Mouse (Mus musculus) lung, embryonic 15.5 days (tissue): ENCODE results near the gene Mon2. TPM values are rescaled to one million over a fixed set of nuclear protein-coding genes. Genes with fewer than 3 reads are reported as not detected.
A peak's percentile ranks its signal among the peaks of the same experiment; 100 is the strongest.
"Not testable (repeated sequence)": the region's sequence is repeated elsewhere in the genome, so short reads cannot be mapped to it uniquely, and the experiment has no call there.

ENCODE experiments used
- ATAC-seq: fragments of 200-750 bp; cut with Nextera tagmentation; 2 replicates; pipeline ENCODE4 v1.8.0; 2017; ENCODE audit warnings: moderate number of reproducible peaks, borderline replicate concordance; ENCODE audit not compliant: low FRiP score, low TSS enrichment; ENCODE audit errors: extremely low read depth
- H3K27ac ChIP-seq: fragments of 300-500 bp; sonication (generic); 2 replicates; pipeline ENCODE4 v1.5.1; 2015; ENCODE audit warnings: moderate library complexity, mild to moderate bottlenecking, inconsistent platforms
- H3K27me3 ChIP-seq: fragments of 300-500 bp; sonication (generic); 2 replicates; pipeline ENCODE4 v1.6.1; 2015; ENCODE audit warnings: inconsistent platforms
- H3K36me3 ChIP-seq: fragments of 300-500 bp; sonication (generic); 2 replicates; pipeline ENCODE4 v1.6.1; 2015; ENCODE audit warnings: inconsistent platforms
- H3K4me1 ChIP-seq: fragments of 300-500 bp; sonication (generic); 2 replicates; pipeline ENCODE4 v1.6.1; 2015; ENCODE audit warnings: inconsistent platforms
- H3K4me2 ChIP-seq: fragments of 300-500 bp; sonication (generic); 2 replicates; pipeline ENCODE4 v1.6.1; 2015; ENCODE audit warnings: inconsistent platforms, mild to moderate bottlenecking, moderate library complexity
- H3K4me3 ChIP-seq: fragments of 300-500 bp; sonication (generic); 2 replicates; pipeline ENCODE4 v1.5.1; 2015; ENCODE audit warnings: mild to moderate bottlenecking, inconsistent platforms
- H3K9ac ChIP-seq: fragments of 300-500 bp; sonication (generic); 2 replicates; pipeline ENCODE4 v1.6.1; 2015; ENCODE audit warnings: inconsistent platforms
- H3K9me3 ChIP-seq: fragments of 300-500 bp; sonication (generic); 2 replicates; pipeline ENCODE4 v1.6.1; 2016; ENCODE audit warnings: inconsistent platforms
- WGBS: fragments of 180-500 bp; shearing (Covaris S2); methylation state at CpG from one replicate; pipeline ENCODE4 v1.1.7; 2015; 5-methylcytosine and 5-hydroxymethylcytosine counted together
- polyA plus RNA-seq: library from polyadenylated mRNA; unstranded; fragments of >200 nt; fragmentation: Nextera tagmentation; extraction: Ambion mirVana; gene quantifications from 2 replicates; pipeline ENCODE4 v1.2.1, GENCODE M21; 2015

Mon2 gene
- polyA plus RNA-seq, 1 experiment from 2014 or later = 28.7 TPM

- Histone ChIP-seq H3K9ac (no peak overlapping the region), H3K36me3 (peaks cover 5% of the 10 kb centered on the region; the same call in 1 of the 2 replicates), H3K9me3 (no peaks in the 10 kb centered on the region), H3K27ac (0 out of 2 replicates have a peak overlapping the region, but pooled peaks have one; percentile 11), H3K27me3 (no peaks in the 10 kb centered on the region), H3K4me1 (peaks cover 16% of the 10 kb centered on the region; the same call in 1 of the 2 replicates), H3K4me3 (no peak overlapping the region), H3K4me2 (no peak overlapping the region)
- 56% methylated on average over 9 of the region's 9 CpGs for WGBS
- ATAC-seq = peak; percentile 79; the same call in 1 of the 2 replicates
Observed at GRCm38 (mm10) chr10:123055205-123056000, 20.9 kb downstream of the Mon2 start.

- 67% methylated on average over 4 of the region's 4 CpGs for WGBS
- Histone ChIP-seq H3K4me1 (peaks cover 16% of the 10 kb centered on the region; the same call in 1 of the 2 replicates), H3K9ac (no peak overlapping the region), H3K27me3 (no peaks in the 10 kb centered on the region), H3K27ac (no peak overlapping the region), H3K9me3 (no peaks in the 10 kb centered on the region), H3K4me2 (no peak overlapping the region), H3K4me3 (no peak overlapping the region), H3K36me3 (peaks cover 14% of the 10 kb centered on the region)
- ATAC-seq = no peak
Observed at GRCm38 (mm10) chr10:123053557-123053956, 22.7 kb downstream of the Mon2 start.

- Histone ChIP-seq H3K36me3 (peaks cover 14% of the 10 kb centered on the region), H3K4me3 (no peak overlapping the region), H3K9me3 (no peaks in the 10 kb centered on the region), H3K27me3 (no peaks in the 10 kb centered on the region), H3K4me2 (no peak overlapping the region), H3K9ac (no peak overlapping the region), H3K27ac (peak overlapping the region; percentile 9; the same call in 1 of the 2 replicates), H3K4me1 (peaks cover 16% of the 10 kb centered on the region; the same call in 1 of the 2 replicates)
- ATAC-seq = no peak
- WGBS = 37% methylated on average over 7 of the region's 7 CpGs
Observed at GRCm38 (mm10) chr10:123052021-123052420, 24.3 kb downstream of the Mon2 start.

GRCm38 (mm10) chr10:123048730-123049129 lies 27.6 kb downstream of the Mon2 start:
- H3K27me3 ChIP-seq = no peaks in the 10 kb centered on the region
- no peak for ATAC-seq
- H3K4me1 ChIP-seq = peaks cover 15% of the 10 kb centered on the region; the same call in 1 of the 2 replicates
- no peaks in the 10 kb centered on the region for H3K9me3 ChIP-seq
- 92% methylated on average over 1 of the region's 1 CpGs for WGBS
- H3K36me3 ChIP-seq = peaks cover 31% of the 10 kb centered on the region
- no peak overlapping the region for H3K4me2 ChIP-seq
- no peak overlapping the region for H3K9ac ChIP-seq
- no peak overlapping the region for H3K27ac ChIP-seq
- no peak overlapping the region for H3K4me3 ChIP-seq

DNA sequence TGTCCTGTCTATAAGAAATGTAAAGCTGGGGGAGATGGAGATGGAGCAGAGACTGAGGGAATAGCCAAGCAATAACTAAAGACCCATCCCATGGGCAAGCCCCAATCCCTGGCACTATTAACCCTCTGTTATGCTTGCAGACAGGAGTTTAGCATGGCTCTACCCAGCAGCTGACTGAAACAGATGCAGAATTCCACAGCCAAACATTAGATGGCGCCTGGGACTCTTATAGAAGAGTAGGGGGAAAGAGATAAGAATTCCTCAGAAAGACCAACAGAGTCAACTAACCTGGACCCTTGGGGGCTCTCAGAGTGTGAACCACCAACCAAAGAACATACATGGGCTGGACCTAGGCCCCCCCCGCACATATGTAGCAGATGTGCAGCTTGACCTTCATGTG lies 36.4 kb downstream of the Mon2 start:
- Histone ChIP-seq H3K4me1 (no peaks in the 10 kb centered on the region), H3K9ac (no peak overlapping the region), H3K27me3 (no peaks in the 10 kb centered on the region), H3K4me3 (no peak overlapping the region), H3K36me3 (peaks cover 45% of the 10 kb centered on the region), H3K9me3 (no peaks in the 10 kb centered on the region), H3K4me2 (no peak overlapping the region), H3K27ac (no peak overlapping the region)
- no peak for ATAC-seq
- 53% methylated on average over 2 of the region's 2 CpGs for WGBS

GRCm38 (mm10) chr10:123032078-123032646 lies 44.1 kb downstream of the Mon2 start:
- Histone ChIP-seq H3K36me3 (peaks cover 72% of the 10 kb centered on the region), H3K27me3 (no peaks in the 10 kb centered on the region), H3K27ac (no peak overlapping the region), H3K9ac (no peak overlapping the region), H3K4me2 (no peak overlapping the region), H3K4me3 (no peak overlapping the region), H3K4me1 (no peaks in the 10 kb centered on the region), H3K9me3 (no peaks in the 10 kb centered on the region)
- ATAC-seq = no peak
- WGBS = 80% methylated on average over 14 of the region's 14 CpGs

DNA sequence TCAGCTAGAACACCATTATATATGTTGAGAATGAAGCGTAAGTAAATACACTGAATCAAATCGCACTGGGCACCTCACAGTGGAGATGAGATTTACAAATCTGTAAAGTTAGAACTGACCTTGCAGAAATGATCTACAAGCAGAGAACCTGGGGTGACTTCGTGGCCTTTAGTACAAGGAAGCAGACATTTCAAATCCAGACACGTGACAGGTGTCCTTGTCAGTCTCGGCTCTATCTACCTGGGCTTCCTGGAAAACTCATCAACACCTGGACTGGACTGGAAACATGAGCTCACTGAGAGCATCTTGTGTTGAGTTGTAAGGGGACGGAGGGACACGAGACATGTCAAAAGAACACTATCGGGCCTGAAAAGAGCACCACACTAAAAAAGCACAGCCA lies 44.9 kb downstream of the Mon2 start:
- ATAC-seq = no peak
- Histone ChIP-seq H3K4me3 (no peak overlapping the region), H3K27me3 (no peaks in the 10 kb centered on the region), H3K36me3 (peaks cover 72% of the 10 kb centered on the region), H3K4me2 (no peak overlapping the region), H3K9ac (no peak overlapping the region), H3K4me1 (no peaks in the 10 kb centered on the region), H3K9me3 (no peaks in the 10 kb centered on the region), H3K27ac (no peak overlapping the region)
- 93% methylated on average over 8 of the region's 8 CpGs for WGBS

- H3K9ac ChIP-seq = no peak overlapping the region
- no peaks in the 10 kb centered on the region for H3K9me3 ChIP-seq
- H3K27ac ChIP-seq = no peak overlapping the region
- WGBS = 90% methylated on average over 9 of the region's 9 CpGs
- ATAC-seq = no peak
- H3K4me3 ChIP-seq = no peak overlapping the region
- H3K27me3 ChIP-seq = no peaks in the 10 kb centered on the region
- H3K4me2 ChIP-seq = no peak overlapping the region
- H3K4me1 ChIP-seq = no peaks in the 10 kb centered on the region
- H3K36me3 ChIP-seq = peaks cover 72% of the 10 kb centered on the region
Observed at GRCm38 (mm10) chr10:123030589-123030988, 45.7 kb downstream of the Mon2 start.

GRCm38 (mm10) chr10:123028949-123029348 lies 47.4 kb downstream of the Mon2 start:
- Histone ChIP-seq H3K9me3 (no peaks in the 10 kb centered on the region), H3K4me2 (no peak overlapping the region), H3K4me3 (no peak overlapping the region), H3K4me1 (no peaks in the 10 kb centered on the region), H3K27me3 (no peaks in the 10 kb centered on the region), H3K27ac (no peak overlapping the region), H3K9ac (no peak overlapping the region), H3K36me3 (peaks cover 72% of the 10 kb centered on the region)
- WGBS = 90% methylated on average over 4 of the region's 4 CpGs
- ATAC-seq = no peak

DNA sequence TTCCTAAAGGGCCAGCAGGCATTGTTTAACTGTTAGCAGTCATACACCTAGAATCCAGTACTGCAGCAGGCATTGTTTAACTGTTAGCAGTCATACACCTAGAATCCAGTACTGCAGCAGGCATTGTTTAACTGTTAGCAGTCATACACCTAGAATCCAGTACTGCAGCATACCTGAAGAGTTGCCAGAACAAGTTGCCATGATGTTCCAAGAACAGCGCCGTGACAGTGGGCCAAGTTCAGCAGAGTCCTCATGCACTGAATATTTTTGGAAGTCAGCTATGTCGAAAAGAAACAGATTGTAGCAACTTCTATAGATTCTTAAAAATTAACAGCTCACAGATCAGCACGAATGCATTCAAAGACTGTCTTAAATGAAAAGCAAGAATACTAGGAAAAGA lies 49.6 kb downstream of the Mon2 start:
- not testable (repeated sequence) for H3K9me3 ChIP-seq, H3K9ac ChIP-seq, ATAC-seq, H3K4me1 ChIP-seq, H3K27ac ChIP-seq, H3K4me2 ChIP-seq, H3K27me3 ChIP-seq, H3K4me3 ChIP-seq
- H3K36me3 ChIP-seq = peaks cover 71% of the 10 kb centered on the region
- WGBS = 89% methylated on average over 4 of the region's 4 CpGs

GRCm38 (mm10) chr10:123013435-123013834 lies 62.9 kb downstream of the Mon2 start:
- Histone ChIP-seq H3K27ac (no peak overlapping the region), H3K4me3 (no peak overlapping the region), H3K9ac (no peak overlapping the region), H3K4me2 (no peak overlapping the region), H3K27me3 (no peaks in the 10 kb centered on the region), H3K36me3 (peaks cover 66% of the 10 kb centered on the region), H3K4me1 (no peaks in the 10 kb centered on the region), H3K9me3 (no peaks in the 10 kb centered on the region)
- peak; percentile 35; the same call in 1 of the 2 replicates for ATAC-seq
- WGBS = 42% methylated on average over 18 of the region's 18 CpGs

- 91% methylated on average over 1 of the region's 1 CpGs for WGBS
- no peaks in the 10 kb centered on the region for H3K4me1 ChIP-seq
- no peak overlapping the region for H3K27ac ChIP-seq
- H3K36me3 ChIP-seq = peaks cover 66% of the 10 kb centered on the region
- no peak overlapping the region for H3K9ac ChIP-seq
- H3K4me3 ChIP-seq = no peak overlapping the region
- no peak for ATAC-seq
- no peak overlapping the region for H3K4me2 ChIP-seq
- no peaks in the 10 kb centered on the region for H3K27me3 ChIP-seq
- H3K9me3 ChIP-seq = no peaks in the 10 kb centered on the region
Observed at GRCm38 (mm10) chr10:123011421-123011820, 64.9 kb downstream of the Mon2 start.
